ENCODE assay signal across 17 mouse cellular contexts in the genomic region with DNA sequence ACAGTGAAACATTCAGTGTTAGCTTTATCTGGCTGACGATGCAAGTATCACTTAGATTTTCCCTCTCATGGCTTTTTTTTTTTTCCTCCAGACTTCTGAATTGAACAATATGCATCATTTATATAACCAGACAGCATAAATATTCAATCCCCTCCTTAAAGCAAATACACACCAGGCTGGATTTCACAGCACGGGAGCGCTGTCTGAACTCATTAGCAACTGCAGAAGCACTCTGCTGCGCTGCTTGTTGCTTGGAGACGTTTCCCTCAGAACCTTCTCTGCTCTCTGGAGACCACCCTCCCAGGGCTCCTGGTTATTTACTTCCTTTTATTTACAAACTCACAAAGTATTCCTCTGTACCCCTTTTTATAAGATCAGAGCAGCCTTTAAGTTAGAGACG.
DNase-seq lines count a peak whose midpoint lies in the region; ATAC-seq and TF ChIP-seq lines count a peak whose summit lies in the region.
"Had no signal": no experiment of that assay in that cellular context is flagged by ENCODE, and none has a peak within 500 bp of the region (broad histone marks: within the 10 kb centered on the region; RNA-seq: fewer than 3 reads in every experiment).

No protein-coding gene starts in this region.

- WGBS in forebrain, embryonic 12.5 days: 61% methylated on average over 6 of the region's 6 CpGs
- 78% methylated on average over 6 of the region's 6 CpGs for WGBS in forebrain, embryonic 11.5 days
- whole genome bisulfite sequencing in midbrain, postnatal 0 days: 10% methylated on average over 6 of the region's 6 CpGs

- no peak overlapping the region for H3K9ac ChIP-seq in forebrain, embryonic 12.5 days
- no peak overlapping the region for H3K9ac ChIP-seq in forebrain, embryonic 11.5 days (ENCODE audit: low read length)
- no peak overlapping the region for H3K9ac ChIP-seq in midbrain, postnatal 0 days (replicated peaks; ENCODE audit: low read length, poor library complexity, severe bottlenecking)
- H3K9ac ChIP-seq: intestine, embryonic 15.5 days; limb, embryonic 13.5 days; liver, embryonic 15.5 days had no signal

- peaks cover 36% of the 10 kb centered on the region for H3K4me1 ChIP-seq in forebrain, embryonic 12.5 days
- no peaks in the 10 kb centered on the region; the same call in 1 of the 2 replicates for H3K4me1 ChIP-seq in forebrain, embryonic 11.5 days (replicated peaks; ENCODE audit: control insufficient read depth, insufficient read depth, low read length)
- no peaks in the 10 kb centered on the region; the same call in 1 of the 2 replicates for H3K4me1 ChIP-seq in midbrain, postnatal 0 days (ENCODE audit: insufficient read depth, low read length)
- H3K4me1 ChIP-seq: intestine, embryonic 15.5 days had no signal

- no peak overlapping the region for H3K4me2 ChIP-seq in forebrain, embryonic 12.5 days
- no peak overlapping the region for H3K4me2 ChIP-seq in forebrain, embryonic 11.5 days (ENCODE audit: low read depth, low read length, severe bottlenecking)
- H3K4me2 ChIP-seq in midbrain, postnatal 0 days (ENCODE audit: low read depth, low read length, poor library complexity, severe bottlenecking): no peak overlapping the region
- H3K4me2 ChIP-seq: intestine, embryonic 15.5 days; limb, embryonic 13.5 days; liver, embryonic 15.5 days had no signal

- peak overlapping the region; percentile 76 for H3K27ac ChIP-seq in forebrain, embryonic 12.5 days
- no peak overlapping the region; the same call in 1 of the 2 replicates for H3K27ac ChIP-seq in forebrain, embryonic 11.5 days (ENCODE audit: low read depth, low read length)
- peak overlapping the region; percentile 68 for H3K27ac ChIP-seq in midbrain, postnatal 0 days (ENCODE audit: low read depth, low read length)
- H3K27ac ChIP-seq: intestine, embryonic 15.5 days; kidney, postnatal 0 days; limb, embryonic 13.5 days; liver, embryonic 15.5 days had no signal

- peak; percentile 30; the same call in 1 of the 2 replicates for ATAC-seq in forebrain, embryonic 12.5 days (ENCODE audit: low FRiP score)
- ATAC-seq in forebrain, embryonic 11.5 days (replicated peaks; ENCODE audit: low FRiP score): no peak
- peak; percentile 73 for ATAC-seq in midbrain, postnatal 0 days (ENCODE audit: low FRiP score)
- no peak for ATAC-seq in activated CD4-positive, CD25-positive, alpha-beta regulatory T cell, adult 4 months
- ATAC-seq: intestine, embryonic 15.5 days had no signal

- DNase-seq in forebrain, embryonic 11.5 days (ENCODE audit: low spot score): no peak
- DNase-seq in right cerebral cortex, postnatal 25 days: peak; percentile 24
- DNase-seq in right cerebral cortex, adult 18-20 months: no peak
- DNase-seq in midbrain, postnatal 0 days (ENCODE audit: low spot score): peak; percentile 71
- no peak for DNase-seq in cerebellum, adult 9-10 months
- no peak for DNase-seq in cerebellum, postnatal 4 days (ENCODE audit: low spot score in 2 of 2)
- DNase-seq: adrenal gland, postnatal 14 days; cerebellum, postnatal 10 days; gastrocnemius, postnatal 14 days; thymus, adult 2 months had no signal

- no peaks in the 10 kb centered on the region for H3K9me3 ChIP-seq in forebrain, embryonic 12.5 days
- no peaks in the 10 kb centered on the region for H3K9me3 ChIP-seq in forebrain, embryonic 11.5 days (ENCODE audit: control insufficient read depth, low read length)
- no peaks in the 10 kb centered on the region for H3K9me3 ChIP-seq in midbrain, postnatal 0 days (ENCODE audit: low read length)
- H3K9me3 ChIP-seq: intestine, embryonic 15.5 days; limb, embryonic 13.5 days; liver, embryonic 15.5 days had no signal

- H3K36me3 ChIP-seq in forebrain, embryonic 12.5 days (replicated peaks): peaks cover 18% of the 10 kb centered on the region; the same call in 1 of the 2 replicates
- no peaks in the 10 kb centered on the region; the same call in 1 of the 2 replicates for H3K36me3 ChIP-seq in forebrain, embryonic 11.5 days (ENCODE audit: control insufficient read depth, insufficient read depth, low read length)
- no peaks in the 10 kb centered on the region for H3K36me3 ChIP-seq in midbrain, postnatal 0 days (ENCODE audit: insufficient read depth, low read length)
- H3K36me3 ChIP-seq: intestine, embryonic 15.5 days; limb, embryonic 13.5 days had no signal

- no peak overlapping the region for H3K4me3 ChIP-seq in forebrain, embryonic 12.5 days (replicated peaks)
- H3K4me3 ChIP-seq in forebrain, embryonic 11.5 days (ENCODE audit: low read depth, low read length): no peak overlapping the region
- H3K4me3 ChIP-seq in midbrain, postnatal 0 days (ENCODE audit: low read depth, low read length): no peak overlapping the region
- H3K4me3 ChIP-seq: intestine, embryonic 15.5 days; limb, embryonic 13.5 days; liver, embryonic 15.5 days had no signal

- peak; percentile 27; the same call in 1 of the 2 replicates for TF ChIP-seq CTCF in midbrain, postnatal 0 days (IDR thresholded peaks at IDR 0.05)

- no peaks in the 10 kb centered on the region for H3K27me3 ChIP-seq in forebrain, embryonic 12.5 days
- no peaks in the 10 kb centered on the region for H3K27me3 ChIP-seq in forebrain, embryonic 11.5 days (ENCODE audit: control insufficient read depth, insufficient read depth, low read length)
- no peaks in the 10 kb centered on the region for H3K27me3 ChIP-seq in midbrain, postnatal 0 days (ENCODE audit: insufficient read depth, low read length)
- H3K27me3 ChIP-seq: CH12.LX; intestine, embryonic 15.5 days; limb, embryonic 13.5 days; liver, embryonic 15.5 days had no signal

Comparison
In these comparisons a context has a peak if more than half of its experiments do, and no peak if none do; other contexts are left out.
1. ATAC-seq: peak in forebrain, embryonic 12.5 days (single experiment) and midbrain, postnatal 0 days (single experiment); none in forebrain, embryonic 11.5 days (single experiment) and activated CD4-positive, CD25-positive, alpha-beta regulatory T cell, adult 4 months (single experiment).
2. DNase-seq: peak in right cerebral cortex, postnatal 25 days (single experiment) and midbrain, postnatal 0 days (single experiment); none in forebrain, embryonic 11.5 days (single experiment), right cerebral cortex, adult 18-20 months (single experiment), cerebellum, adult 9-10 months (single experiment) and cerebellum, postnatal 4 days (0 of 2).